ENCODE assay signal across 9 mouse cellular contexts in genomic region chr13:21790601-21791283, GRCm38 (mm10). TPM values are rescaled to one million over a fixed set of nuclear protein-coding genes. Genes with fewer than 3 reads are reported as not detected.
A peak's percentile ranks its signal among the peaks of the same experiment; 100 is the strongest.
DNase-seq lines count a peak whose midpoint lies in the region; ATAC-seq and TF ChIP-seq lines count a peak whose summit lies in the region.
"Had no signal": no experiment of that assay in that cellular context is flagged by ENCODE, and none has a peak within 500 bp of the region (broad histone marks: within the 10 kb centered on the region; RNA-seq: fewer than 3 reads in every experiment).

No protein-coding gene starts in this region.

- peak; percentile 14 for DNase-seq in adrenal gland, adult 2 months
- no peak for DNase-seq in adrenal gland, postnatal 4 days (ENCODE audit: low spot score in 2 of 2)
- DNase-seq in testis, postnatal 14 days (ENCODE audit: low spot score): no peak
- no peak for DNase-seq in liver, embryonic 11.5 days (ENCODE audit: low spot score)
- peak; percentile 43 for DNase-seq in testis, postnatal 10 days (ENCODE audit: low spot score)
- DNase-seq in right cerebral cortex, postnatal 14 days: no peak
- DNase-seq in B cell, adult 2 months: no peak
- DNase-seq: cerebellum, adult 18-20 months had no signal

- TF ChIP-seq CTCF in testis, adult 2 months (IDR thresholded peaks at IDR 0.05; ENCODE audit: control insufficient read depth, insufficient read depth, insufficient replicate concordance, low read depth, low read length): no peak

- no peak for TF ChIP-seq POLR2A in testis, adult 2 months (IDR thresholded peaks at IDR 0.05; ENCODE audit: control insufficient read depth, low read depth, low read length)

- H3K27me3 ChIP-seq in testis, adult 2 months (ENCODE audit: control insufficient read depth, insufficient read depth, low read length): no peaks in the 10 kb centered on the region
- H3K27me3 ChIP-seq in liver, embryonic 11.5 days (replicated peaks; ENCODE audit: control insufficient read depth, insufficient read depth, low read length): no peaks in the 10 kb centered on the region

- no peak overlapping the region for H3K27ac ChIP-seq in testis, adult 2 months (ENCODE audit: control insufficient read depth, insufficient read depth, low read depth, low read length)
- no peak overlapping the region for H3K27ac ChIP-seq in liver, embryonic 11.5 days (ENCODE audit: low read depth, low read length)

- no peaks in the 10 kb centered on the region for H3K9me3 ChIP-seq in liver, embryonic 11.5 days (ENCODE audit: control insufficient read depth, low read length)

- peaks cover 2% of the 10 kb centered on the region; the same call in 1 of the 2 replicates for H3K4me1 ChIP-seq in testis, adult 2 months (ENCODE audit: control insufficient read depth, insufficient read depth, low read length)
- H3K4me1 ChIP-seq in liver, embryonic 11.5 days (replicated peaks; ENCODE audit: control insufficient read depth, insufficient read depth, low read length): peaks cover 15% of the 10 kb centered on the region

- H3K4me2 ChIP-seq in liver, embryonic 11.5 days: peak overlapping the region; percentile 51

- 0 out of 2 replicates have a peak overlapping the region, but pooled peaks have one; percentile 37 for H3K9ac ChIP-seq in liver, embryonic 11.5 days (ENCODE audit: low read depth, low read length)

- WGBS in liver, embryonic 11.5 days: 23% methylated on average over 18 of the region's 18 CpGs

- H3K4me3 ChIP-seq in testis, adult 2 months (ENCODE audit: control insufficient read depth, low read depth, low read length): peak overlapping the region; percentile 71
- H3K4me3 ChIP-seq in liver, embryonic 11.5 days (ENCODE audit: low read depth, low read length): no peak overlapping the region

- ATAC-seq in liver, embryonic 11.5 days (replicated peaks; ENCODE audit: low FRiP score): no peak

- H3K36me3 ChIP-seq in testis, adult 2 months (ENCODE audit: control insufficient read depth, insufficient read depth, low read length): no peaks in the 10 kb centered on the region
- no peaks in the 10 kb centered on the region for H3K36me3 ChIP-seq in liver, embryonic 11.5 days (ENCODE audit: control insufficient read depth, insufficient read depth, low read length)

RNA-seq across cellular contexts. Expression of gene Hist1h2bp, which starts 3.5 kb away (rescaled TPM):
- total RNA-seq in adrenal gland, adult 2 months (2021): 10 to 100 TPM in 1 of 2 experiments, 1 to 10 TPM in 1; 8.5 to 10.7 TPM
- 1.6 TPM in 1 of 2 replicates, not detected in the other for polyA plus RNA-seq in adrenal gland, adult 2 months (2012; rRNA removed)
- total RNA-seq in adrenal gland, postnatal 4 days (2021): 100 to 1,000 TPM; 192 to 223 TPM
- 155 and 156 TPM in 2 replicates for polyA plus RNA-seq in testis, adult 2 months (2012; rRNA removed)
- 0.86 and 1.6 TPM in 2 replicates for polyA plus RNA-seq in liver, embryonic 11.5 days (2014; fragmentation: Nextera tagmentation; extraction: Ambion mirVana)

RNA-seq across cellular contexts. Expression of gene Hist1h2an, which starts 3.7 kb away (rescaled TPM):
- 1 to 10 TPM; 3.4 to 4.6 TPM for total RNA-seq in adrenal gland, adult 2 months (2021)
- polyA plus RNA-seq in adrenal gland, adult 2 months (2012; rRNA removed): 4.2 TPM in 1 of 2 replicates, not detected in the other
- 100 to 1,000 TPM; 122 to 129 TPM for total RNA-seq in adrenal gland, postnatal 4 days (2021)
- 1.8 and 2.1 TPM in 2 replicates for polyA plus RNA-seq in testis, adult 2 months (2012; rRNA removed)
- 5.8 and 12.6 TPM in 2 replicates for polyA plus RNA-seq in liver, embryonic 11.5 days (2014; fragmentation: Nextera tagmentation; extraction: Ambion mirVana)

RNA-seq across cellular contexts. Expression of gene Hist1h3i, which starts 7.6 kb away (rescaled TPM):
- 10 to 100 TPM; 41.4 to 42.7 TPM for total RNA-seq in adrenal gland, adult 2 months (2021)
- polyA plus RNA-seq in adrenal gland, adult 2 months (2012; rRNA removed): 16.8 and 25.5 TPM in 2 replicates
- 100 to 1,000 TPM; 511 to 579 TPM for total RNA-seq in adrenal gland, postnatal 4 days (2021)
- polyA plus RNA-seq in testis, adult 2 months (2012; rRNA removed): 5.8 and 7.4 TPM in 2 replicates
- 194 and 232 TPM in 2 replicates for polyA plus RNA-seq in liver, embryonic 11.5 days (2014; fragmentation: Nextera tagmentation; extraction: Ambion mirVana)

RNA-seq across cellular contexts. Expression of gene Hist1h1b, which starts 10.3 kb away (rescaled TPM):
- 10 to 100 TPM; 11.6 to 11.7 TPM for total RNA-seq in adrenal gland, adult 2 months (2021)
- polyA plus RNA-seq in adrenal gland, adult 2 months (2012; rRNA removed): 0.34 and 0.37 TPM in 2 replicates
- total RNA-seq in adrenal gland, postnatal 4 days (2021): 100 to 1,000 TPM; 315 to 390 TPM
- 0.36 TPM in 1 of 2 replicates, not detected in the other for polyA plus RNA-seq in testis, adult 2 months (2012; rRNA removed)
- 19.0 and 20.4 TPM in 2 replicates for polyA plus RNA-seq in liver, embryonic 11.5 days (2014; fragmentation: Nextera tagmentation; extraction: Ambion mirVana)

RNA-seq across cellular contexts. Expression of gene Hist1h2bq, which starts 19.3 kb away (rescaled TPM):
- 10 to 100 TPM; 35.5 to 55.7 TPM for total RNA-seq in adrenal gland, adult 2 months (2021)
- polyA plus RNA-seq in adrenal gland, adult 2 months (2012; rRNA removed): 13.1 and 16.6 TPM in 2 replicates
- 100 to 1,000 TPM; 352 to 396 TPM for total RNA-seq in adrenal gland, postnatal 4 days (2021)
- 28.8 and 32.6 TPM in 2 replicates for polyA plus RNA-seq in testis, adult 2 months (2012; rRNA removed)
- 12.7 and 19.5 TPM in 2 replicates for polyA plus RNA-seq in liver, embryonic 11.5 days (2014; fragmentation: Nextera tagmentation; extraction: Ambion mirVana)

Comparison
In these comparisons a context has a peak if more than half of its experiments do, and no peak if none do; other contexts are left out.
1. DNase-seq: peak in adrenal gland, adult 2 months (single experiment) and testis, postnatal 10 days (single experiment); none in adrenal gland, postnatal 4 days (0 of 2), testis, postnatal 14 days (single experiment), liver, embryonic 11.5 days (single experiment), right cerebral cortex, postnatal 14 days (single experiment) and B cell, adult 2 months (0 of 2).
2. RNA of gene Hist1h2bp, which starts 3.5 kb away (polyA plus RNA-seq): 155 to 156 TPM in testis, adult 2 months; 0.86 to 1.6 TPM in liver, embryonic 11.5 days and 1.6 TPM in adrenal gland, adult 2 months; every median in the first group is over 10 times any median in the second.